Mouse (Mus musculus) cerebellum, adult 2 months (tissue): Measurements from ENCODE around the gene Cadm4.

Experiments used
- CTCF ChIP-seq: fragments of 200-500 bp; IDR thresholded peaks from 2 replicates; pipeline ENCODE4 v1.5.1; 2011; ENCODE audit warnings: low read depth, mild to moderate bottlenecking, control low read depth, low read length, moderate library complexity, borderline replicate concordance; ENCODE audit not compliant: insufficient read depth
- POLR2A ChIP-seq: fragments of 200-500 bp; IDR thresholded peaks from 2 replicates; pipeline ENCODE4 v1.6.1; 2011; ENCODE audit warnings: low read length, control low read depth, borderline replicate concordance; ENCODE audit not compliant: insufficient read depth

GRCm38 (mm10) chr7:24528861-24529260 lies 47.0 kb downstream of the Cadm4 start:
- TF ChIP-seq CTCF: no peak
- TF ChIP-seq POLR2A: no peak
